Mouse (Mus musculus): ENCODE measurements at regions not wholly inside any gene's neighbourhood (a gene's known extent, or its start where the extent isn't known, plus 50 kb on each side); places are given as distances from the start of the nearest gene placed in this dataset.
A peak's percentile ranks its signal among the peaks of the same experiment; 100 is the strongest.

GRCm38 (mm10) chr6:53154621-53155020, 86.2 kb upstream of the Jazf1 start:
- intact Hi-C loops (cut with DNase I) = no loop called here
- DNase-seq (ENCODE audit: low spot score in 2 of 2) = no peak

- intact Hi-C loops (cut with DNase I) = no loop called here
- no peak for DNase-seq (ENCODE audit: low spot score in 2 of 2)
These were observed 79.0 kb upstream of the Jazf1 start for GRCm38 (mm10) chr6:53147478-53147877.

- DNase-seq (ENCODE audit: low spot score in 2 of 2) = peak; percentile 28 to 47
- intact Hi-C loops (cut with DNase I) = loop anchor here (5.0 kb wide), 1 partner anchor 887 kb away; no protein-coding TSS in a partner anchor
These were observed 75.6 kb upstream of the Jazf1 start for GRCm38 (mm10) chr6:53143846-53144584.

- DNase-seq (ENCODE audit: low spot score in 2 of 2) = no peak
- intact Hi-C loops (cut with DNase I) = no loop called here
These were observed 66.0 kb upstream of the Jazf1 start for GRCm38 (mm10) chr6:53134410-53134809.

- intact Hi-C loops (cut with DNase I) = no loop called here
- DNase-seq (ENCODE audit: low spot score in 2 of 2) = no peak
These were observed 62.4 kb upstream of the Jazf1 start for GRCm38 (mm10) chr6:53130717-53131330.

GRCm38 (mm10) chr6:53126776-53127175, 58.3 kb upstream of the Jazf1 start:
- DNase-seq (ENCODE audit: low spot score in 2 of 2) = no peak
- intact Hi-C loops (cut with DNase I) = no loop called here

GRCm38 (mm10) chr6:53124800-53125450, 56.5 kb upstream of the Jazf1 start:
- no peak for DNase-seq (ENCODE audit: low spot score in 2 of 2)
- intact Hi-C loops (cut with DNase I) = no loop called here

GRCm38 (mm10) chr6:53120385-53120784, 52.0 kb upstream of the Jazf1 start:
- DNase-seq (ENCODE audit: low spot score in 2 of 2) = no peak
- intact Hi-C loops (cut with DNase I) = no loop called here

All from left cerebral cortex, postnatal 25 days (tissue).